Mouse (Mus musculus) G1E (cell line): ENCODE measurements around the gene Lrrc8e.

Source experiments
- CTCF ChIP-seq: IDR thresholded peaks from 2 replicates; pipeline ENCODE4 v1.5.1; 2012; ENCODE audit warnings: low read depth, low read length, inconsistent platforms, mixed read lengths
- TAL1 ChIP-seq: conservative IDR thresholded peaks from 2 replicates; pipeline ENCODE4 v1.6.1; 2012; ENCODE audit warnings: low read depth, low read length, inconsistent platforms, mixed read lengths

GRCm38 (mm10) chr8:4237814-4238433 is 11.3 kb downstream of the Lrrc8e start:
- TF ChIP-seq TAL1 (no peak), CTCF (no peak)
